ENCODE assay signal across 21 mouse cellular contexts in genomic region chr13:110038521-110038920, GRCm38 (mm10).
DNase-seq lines count a peak whose midpoint lies in the region; ATAC-seq and TF ChIP-seq lines count a peak whose summit lies in the region.
"Had no signal": no experiment of that assay in that cellular context is flagged by ENCODE, and none has a peak within 500 bp of the region (broad histone marks: within the 10 kb centered on the region; RNA-seq: fewer than 3 reads in every experiment).

No protein-coding gene starts in this region.

- WGBS in lung, embryonic 14.5 days, result 55% methylated on average over 3 of the region's 3 CpGs
- 60% methylated on average over 3 of the region's 3 CpGs for WGBS in lung, embryonic 16.5 days

- peak; percentile 44 for DNase-seq in lung, embryonic 14.5 days
- DNase-seq in lung, postnatal 25 days (ENCODE audit: low spot score), result no peak
- DNase-seq in lung, adult 18-20 months, result no peak
- DNase-seq in testis, postnatal 14 days (ENCODE audit: low spot score), result no peak
- DNase-seq: adrenal gland, adult 2 months; adrenal gland, adult 8-10 months; adrenal gland, postnatal 10 days; adrenal gland, postnatal 14 days; adrenal gland, postnatal 25 days; adrenal gland, postnatal 36 days; B cell, adult 2 months; cerebellum, adult 11 months; cerebellum, adult 11-12 months; cerebellum, adult 18-20 months had no signal

- no peaks in the 10 kb centered on the region for H3K27me3 ChIP-seq in lung, embryonic 14.5 days (ENCODE audit: insufficient read depth, low read length)
- no peaks in the 10 kb centered on the region for H3K27me3 ChIP-seq in lung, embryonic 16.5 days (ENCODE audit: control insufficient read depth, insufficient read depth, low read depth, low read length)
- H3K27me3 ChIP-seq in testis, adult 2 months (ENCODE audit: control insufficient read depth, insufficient read depth, low read length), result no peaks in the 10 kb centered on the region
- H3K27me3 ChIP-seq: CH12.LX, Patski had no signal

- ATAC-seq in lung, embryonic 14.5 days (ENCODE audit: insufficient read depth), result peak; percentile 56
- peak; percentile 54; the same call in 1 of the 2 replicates for ATAC-seq in lung, embryonic 16.5 days (ENCODE audit: low read depth)
- ATAC-seq: activated CD4-positive, CD25-positive, alpha-beta regulatory T cell, adult 4 months; CD4-positive, CD25-positive, alpha-beta regulatory T cell, adult 4 months; Patski had no signal

- no peaks in the 10 kb centered on the region for H3K9me3 ChIP-seq in lung, embryonic 14.5 days (ENCODE audit: low read depth, low read length)
- H3K9me3 ChIP-seq in lung, embryonic 16.5 days (ENCODE audit: control insufficient read depth, low read length), result no peaks in the 10 kb centered on the region
- H3K9me3 ChIP-seq: G1E had no signal

- no peak overlapping the region for H3K4me2 ChIP-seq in lung, embryonic 14.5 days
- H3K4me2 ChIP-seq in lung, embryonic 16.5 days (ENCODE audit: low read depth, low read length), result no peak overlapping the region

- H3K4me3 ChIP-seq in lung, embryonic 14.5 days (ENCODE audit: low read depth, low read length), result no peak overlapping the region
- no peak overlapping the region for H3K4me3 ChIP-seq in lung, embryonic 16.5 days (ENCODE audit: low read length)
- peak overlapping the region; percentile 63 for H3K4me3 ChIP-seq in testis, adult 2 months (ENCODE audit: control insufficient read depth, low read depth, low read length)

- TF ChIP-seq POLR2A in testis, adult 2 months (IDR thresholded peaks at IDR 0.05; ENCODE audit: control insufficient read depth, low read depth, low read length), result no peak

- TF ChIP-seq CTCF in lung, embryonic 14.5 days (IDR thresholded peaks at IDR 0.05; ENCODE audit: low read depth), result no peak
- no peak for TF ChIP-seq CTCF in testis, adult 2 months (IDR thresholded peaks at IDR 0.05; ENCODE audit: control insufficient read depth, insufficient read depth, insufficient replicate concordance, low read depth, low read length)

- H3K4me1 ChIP-seq in lung, embryonic 14.5 days (ENCODE audit: insufficient read depth), result no peaks in the 10 kb centered on the region; the same call in 1 of the 2 replicates
- H3K4me1 ChIP-seq in lung, embryonic 16.5 days (replicated peaks; ENCODE audit: control insufficient read depth, insufficient read depth, low read length), result no peaks in the 10 kb centered on the region
- peaks cover 6% of the 10 kb centered on the region for H3K4me1 ChIP-seq in testis, adult 2 months (ENCODE audit: control insufficient read depth, insufficient read depth, low read length)

- H3K27ac ChIP-seq in lung, embryonic 14.5 days (ENCODE audit: low read depth), result no peak overlapping the region
- H3K27ac ChIP-seq in lung, embryonic 16.5 days (ENCODE audit: low read length), result no peak overlapping the region
- no peak overlapping the region for H3K27ac ChIP-seq in testis, adult 2 months (ENCODE audit: control insufficient read depth, insufficient read depth, low read depth, low read length)

- H3K9ac ChIP-seq in lung, embryonic 14.5 days, result no peak overlapping the region
- no peak overlapping the region for H3K9ac ChIP-seq in lung, embryonic 16.5 days (ENCODE audit: low read length)

- no peaks in the 10 kb centered on the region for H3K36me3 ChIP-seq in lung, embryonic 14.5 days (ENCODE audit: insufficient read depth)
- H3K36me3 ChIP-seq in lung, embryonic 16.5 days (ENCODE audit: control insufficient read depth, insufficient read depth, low read length), result no peaks in the 10 kb centered on the region
- no peaks in the 10 kb centered on the region for H3K36me3 ChIP-seq in testis, adult 2 months (ENCODE audit: control insufficient read depth, insufficient read depth, low read length)
- H3K36me3 ChIP-seq: G1E had no signal
